Mouse (Mus musculus): ENCODE results near the gene Agpat1. TPM values are rescaled to one million over a fixed set of nuclear protein-coding genes. Genes with fewer than 3 reads are reported as not detected.

Agpat1 gene
- total RNA-seq, 4 experiments from 2014 or later = 66.5 to 78.4 (median 73.4) TPM

- no peak for DNase-seq (ENCODE audit: low spot score)
Measured at GRCm38 (mm10) chr17:34635671-34636070, 31.6 kb downstream of the Agpat1 start.

GRCm38 (mm10) chr17:34637459-34637858 lies 33.4 kb downstream of the Agpat1 start:
- no peak for DNase-seq (ENCODE audit: low spot score)

- DNase-seq (ENCODE audit: low spot score) = no peak
Measured at GRCm38 (mm10) chr17:34639461-34640255, 35.6 kb downstream of the Agpat1 start.

GRCm38 (mm10) chr17:34640778-34641601 lies 36.9 kb downstream of the Agpat1 start:
- no peak for DNase-seq (ENCODE audit: low spot score)

- no peak for DNase-seq (ENCODE audit: low spot score)
Measured at GRCm38 (mm10) chr17:34641945-34642344, 37.9 kb downstream of the Agpat1 start.

GRCm38 (mm10) chr17:34643379-34643778 lies 39.3 kb downstream of the Agpat1 start:
- no peak for DNase-seq (ENCODE audit: low spot score)

- DNase-seq (ENCODE audit: low spot score) = no peak
Measured at GRCm38 (mm10) chr17:34643944-34644343, 39.9 kb downstream of the Agpat1 start.

- DNase-seq (ENCODE audit: low spot score) = peak; percentile 98
Measured at GRCm38 (mm10) chr17:34644608-34645007, 40.5 kb downstream of the Agpat1 start, which contains the start of gene Fkbpl. Gene Fkbpl (plus strand): TSS chr17:34644764.

- no peak for DNase-seq (ENCODE audit: low spot score)
Measured at GRCm38 (mm10) chr17:34645256-34645829, 41.3 kb downstream of the Agpat1 start.

GRCm38 (mm10) chr17:34645831-34646511 lies 41.9 kb downstream of the Agpat1 start:
- DNase-seq (ENCODE audit: low spot score) = no peak

- peak; percentile 97 for DNase-seq (ENCODE audit: low spot score)
Measured at GRCm38 (mm10) chr17:34646906-34647787, 43.1 kb downstream of the Agpat1 start, which contains the start of gene Atf6b. Gene Atf6b (plus strand): TSS chr17:34647146.

GRCm38 (mm10) chr17:34648141-34648890 lies 44.3 kb downstream of the Agpat1 start:
- DNase-seq (ENCODE audit: low spot score) = no peak

- no peak for DNase-seq (ENCODE audit: low spot score)
Measured at GRCm38 (mm10) chr17:34649106-34649864, 45.2 kb downstream of the Agpat1 start.

- no peak for DNase-seq (ENCODE audit: low spot score)
Measured at GRCm38 (mm10) chr17:34650781-34651180, 46.7 kb downstream of the Agpat1 start.

- no peak for DNase-seq (ENCODE audit: low spot score)
Measured at GRCm38 (mm10) chr17:34651507-34652221, 47.6 kb downstream of the Agpat1 start.

- DNase-seq (ENCODE audit: low spot score) = no peak
Measured at GRCm38 (mm10) chr17:34652546-34652945, 48.5 kb downstream of the Agpat1 start.

GRCm38 (mm10) chr17:34652985-34653384 lies 48.9 kb downstream of the Agpat1 start:
- no peak for DNase-seq (ENCODE audit: low spot score)

GRCm38 (mm10) chr17:34653746-34654285 lies 49.8 kb downstream of the Agpat1 start:
- no peak for DNase-seq (ENCODE audit: low spot score)
